Mouse (Mus musculus) hindbrain, embryonic 14.5 days (tissue): ENCODE measurements around the gene Hist1h2bm. TPM values are rescaled to one million over a fixed set of nuclear protein-coding genes. Genes with fewer than 3 reads are reported as not detected.
"Not testable (repeated sequence)": the region's sequence is repeated elsewhere in the genome, so short reads cannot be mapped to it uniquely, and the experiment has no call there.

Experiments
- ATAC-seq: fragments of 200-750 bp; cut with Nextera tagmentation; 2 replicates; pipeline ENCODE4 v1.8.0; 2017; ENCODE audit warnings: moderate number of reproducible peaks, mild to moderate bottlenecking, moderate TSS enrichment, moderate library complexity; ENCODE audit not compliant: low FRiP score
- DNase-seq: peaks from one replicate; pipeline ENCODE4 v3.0.0-alpha.2; 2015; ENCODE audit warnings: low spot score
- H3K27ac ChIP-seq: fragments of 300-500 bp; sonication (generic); 2 replicates; pipeline ENCODE4 v1.5.1; 2014; ENCODE audit warnings: mild to moderate bottlenecking, moderate library complexity
- H3K27me3 ChIP-seq: fragments of 300-500 bp; sonication (generic); 2 replicates; pipeline ENCODE4 v1.6.1; 2014; ENCODE audit warnings: mild to moderate bottlenecking, low read length, mixed read lengths; ENCODE audit not compliant: control insufficient read depth, insufficient read depth
- H3K36me3 ChIP-seq: fragments of 300-500 bp; sonication (generic); replicated peaks from 2 replicates; pipeline ENCODE4 v1.6.1; 2014; ENCODE audit not compliant: control insufficient read depth, insufficient read depth
- H3K4me1 ChIP-seq: fragments of 300-500 bp; sonication (generic); replicated peaks from 2 replicates; pipeline ENCODE4 v1.6.1; 2014; ENCODE audit warnings: antibody characterized with exemption, low read length, mixed read lengths; ENCODE audit not compliant: control insufficient read depth, insufficient read depth
- H3K4me2 ChIP-seq: fragments of 300-500 bp; sonication (generic); replicated peaks from 2 replicates; pipeline ENCODE4 v1.6.1; 2014; ENCODE audit warnings: mild to moderate bottlenecking, moderate library complexity
- H3K4me3 ChIP-seq: fragments of 300-500 bp; sonication (generic); replicated peaks from 2 replicates; pipeline ENCODE4 v1.5.1; 2014; ENCODE audit warnings: mild to moderate bottlenecking, low read length
- H3K9ac ChIP-seq: fragments of 300-500 bp; sonication (generic); 2 replicates; pipeline ENCODE4 v1.6.1; 2014
- H3K9me3 ChIP-seq: fragments of 300-500 bp; sonication (generic); 2 replicates; pipeline ENCODE4 v1.6.1; 2016; ENCODE audit warnings: low read length; ENCODE audit not compliant: control insufficient read depth
- WGBS: fragments of 180-500 bp; shearing (Covaris S2); extraction: QIAGEN DNeasy Blood & Tissue Kit; methylation state at CpG from one replicate; pipeline ENCODE4 v1.1.7; 2014; 5-methylcytosine and 5-hydroxymethylcytosine counted together
- polyA plus RNA-seq: library from polyadenylated mRNA; unstranded; fragments of >200 nt; fragmentation: Nextera tagmentation; extraction: Ambion mirVana; gene quantifications from 2 replicates; pipeline ENCODE4 v1.2.1, GENCODE M21; 2014

The Hist1h2bm gene
- 1.4 TPM in 2 replicates for polyA plus RNA-seq

- H3K27me3 ChIP-seq, H3K9me3 ChIP-seq, H3K36me3 ChIP-seq: not testable (repeated sequence)
- WGBS = under 1% methylated on average over 37 of the region's 37 CpGs
- Histone ChIP-seq H3K4me1 (peaks cover 20% of the 10 kb centered on the region), H3K9ac (peak within 1 kb of the TSS; percentile 53), H3K27ac (peak within 1 kb of the TSS; percentile 85), H3K4me2 (peak within 1 kb of the TSS; percentile 69), H3K4me3 (peak within 1 kb of the TSS; percentile 34)
- peak; percentile 91 for DNase-seq
- ATAC-seq = peak; percentile 97
These were observed at the start of gene Hist1h2bm for GRCm38 (mm10) chr13:21721757-21722372. Gene Hist1h2bm (plus strand): TSS chr13:21722044.

DNA sequence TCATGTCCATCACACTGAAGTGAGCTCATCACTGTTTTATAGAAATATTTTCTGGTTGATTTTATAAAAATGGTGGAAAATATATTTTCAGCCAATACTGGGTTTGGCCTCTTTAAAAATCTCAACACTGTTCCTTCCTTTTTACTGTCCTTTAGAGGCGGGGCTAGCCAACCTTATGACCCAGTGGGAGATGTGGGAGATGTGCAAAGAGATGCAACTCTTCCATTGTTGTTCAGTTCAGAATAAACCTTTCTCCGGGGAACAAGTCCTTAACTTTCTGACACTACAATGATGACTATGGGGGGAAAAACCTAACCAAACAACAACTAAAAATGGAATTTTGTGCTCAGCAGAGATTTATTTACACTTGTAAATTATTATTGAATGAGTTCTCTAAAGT lies 44.5 kb upstream of the Hist1h2bm start, which contains the start of gene Olfr1360:
Gene Olfr1360, minus strand, starts transcription at position 101 of the 400 bp plus-strand sequence.
- Histone ChIP-seq H3K9ac (no peak within 1 kb of the TSS), H3K36me3 (no peaks in the 10 kb centered on the region), H3K4me3 (no peak within 1 kb of the TSS), H3K27ac (no peak within 1 kb of the TSS), H3K4me2 (no peak within 1 kb of the TSS), H3K27me3 (no peaks in the 10 kb centered on the region), H3K9me3 (no peaks in the 10 kb centered on the region), H3K4me1 (no peaks in the 10 kb centered on the region)
- 89% methylated on average over 2 of the region's 2 CpGs for WGBS
- DNase-seq (no peak), ATAC-seq (no peak)

GRCm38 (mm10) chr13:21697811-21698210 lies 24.0 kb upstream of the Hist1h2bm start, which contains the start of gene Olfr1359:
Gene Olfr1359 (plus strand): TSS chr13:21698111.
- Histone ChIP-seq H3K9me3 (no peaks in the 10 kb centered on the region), H3K9ac (no peak within 1 kb of the TSS), H3K27me3 (no peaks in the 10 kb centered on the region), H3K27ac (no peak within 1 kb of the TSS), H3K4me2 (no peak within 1 kb of the TSS), H3K4me3 (no peak within 1 kb of the TSS), H3K36me3 (no peaks in the 10 kb centered on the region), H3K4me1 (no peaks in the 10 kb centered on the region)
- no peak for ATAC-seq
- DNase-seq = no peak

GRCm38 (mm10) chr13:21706669-21707068 lies 15.2 kb upstream of the Hist1h2bm start:
- H3K27ac ChIP-seq = no peak overlapping the region
- no peaks in the 10 kb centered on the region for H3K4me1 ChIP-seq
- no peak for ATAC-seq

GRCm38 (mm10) chr13:21710031-21710711 lies 11.7 kb upstream of the Hist1h2bm start:
- H3K4me1 ChIP-seq = peaks cover 3% of the 10 kb centered on the region
- H3K36me3 ChIP-seq = no peaks in the 10 kb centered on the region
- ATAC-seq = peak; percentile 86
- WGBS = under 1% methylated on average over 32 of the region's 32 CpGs
- peak; percentile 89 for DNase-seq
- H3K4me2 ChIP-seq = peak overlapping the region; percentile 67
- peak overlapping the region; percentile 71 for H3K4me3 ChIP-seq
- H3K9me3 ChIP-seq = no peaks in the 10 kb centered on the region
- H3K27me3 ChIP-seq = no peaks in the 10 kb centered on the region
- peak overlapping the region; percentile 72 for H3K9ac ChIP-seq
- H3K27ac ChIP-seq = peak overlapping the region; percentile 80

More at GRCm38 (mm10) chr13:21706669-21707068, 15.2 kb upstream of the Hist1h2bm start:
- Histone ChIP-seq H3K36me3 (no peaks in the 10 kb centered on the region), H3K4me3 (no peak overlapping the region), H3K9ac (no peak overlapping the region), H3K4me2 (no peak overlapping the region), H3K9me3 (no peaks in the 10 kb centered on the region), H3K27me3 (no peaks in the 10 kb centered on the region)
- WGBS = 73% methylated on average over 4 of the region's 4 CpGs
- DNase-seq = no peak

- no peaks in the 10 kb centered on the region for H3K36me3 ChIP-seq
- H3K9ac ChIP-seq = peak overlapping the region; percentile 47
- 3% methylated on average over 22 of the region's 22 CpGs for WGBS
- H3K4me3 ChIP-seq = peak overlapping the region; percentile 71
- no peaks in the 10 kb centered on the region for H3K27me3 ChIP-seq
- H3K9me3 ChIP-seq = no peaks in the 10 kb centered on the region
- H3K4me1 ChIP-seq = peaks cover 8% of the 10 kb centered on the region
- DNase-seq = peak; percentile 97
- H3K4me2 ChIP-seq = peak overlapping the region; percentile 67
- ATAC-seq = peak; percentile 85
- H3K27ac ChIP-seq = no peak overlapping the region
These were observed 10.9 kb upstream of the Hist1h2bm start for GRCm38 (mm10) chr13:21710821-21711525.

GRCm38 (mm10) chr13:21711698-21712097 lies 10.1 kb upstream of the Hist1h2bm start:
- WGBS = 18% methylated on average over 4 of the region's 4 CpGs
- Histone ChIP-seq H3K9me3 (no peaks in the 10 kb centered on the region), H3K36me3 (no peaks in the 10 kb centered on the region), H3K9ac (peak overlapping the region; percentile 47), H3K4me1 (peaks cover 8% of the 10 kb centered on the region), H3K27me3 (no peaks in the 10 kb centered on the region), H3K27ac (no peak overlapping the region), H3K4me2 (peak overlapping the region; percentile 67), H3K4me3 (peak overlapping the region; percentile 71)
- no peak for DNase-seq
- no peak for ATAC-seq

- Histone ChIP-seq H3K36me3 (no peaks in the 10 kb centered on the region), H3K4me3 (peak overlapping the region; percentile 32), H3K27ac (peak overlapping the region; percentile 68; the same call in 1 of the 2 replicates), H3K27me3 (no peaks in the 10 kb centered on the region), H3K9ac (0 out of 2 replicates have a peak overlapping the region, but pooled peaks have one; percentile 50), H3K4me2 (peak overlapping the region; percentile 84), H3K9me3 (no peaks in the 10 kb centered on the region), H3K4me1 (peaks cover 25% of the 10 kb centered on the region)
- peak; percentile 84 for DNase-seq
- no peak for ATAC-seq
- 2% methylated on average over 7 of the region's 7 CpGs for WGBS
These were observed 7.1 kb upstream of the Hist1h2bm start for GRCm38 (mm10) chr13:21714725-21715124.
